Mouse (Mus musculus): ENCODE measurements around the gene Adam22.

- TF ChIP-seq CTCF (IDR thresholded peaks at IDR 0.05; ENCODE audit: low read depth, low read length) (no peak), POLR2AphosphoS5 (IDR thresholded peaks at IDR 0.05; ENCODE audit: insufficient replicate concordance, low read depth, low read length) (no peak)
Measured at GRCm38 (mm10) chr5:8215841-8216240, 152.1 kb downstream of the Adam22 start.

Measured in G1E (cell line).